15 mouse cellular contexts compared by ENCODE assay signal in the genomic region with DNA sequence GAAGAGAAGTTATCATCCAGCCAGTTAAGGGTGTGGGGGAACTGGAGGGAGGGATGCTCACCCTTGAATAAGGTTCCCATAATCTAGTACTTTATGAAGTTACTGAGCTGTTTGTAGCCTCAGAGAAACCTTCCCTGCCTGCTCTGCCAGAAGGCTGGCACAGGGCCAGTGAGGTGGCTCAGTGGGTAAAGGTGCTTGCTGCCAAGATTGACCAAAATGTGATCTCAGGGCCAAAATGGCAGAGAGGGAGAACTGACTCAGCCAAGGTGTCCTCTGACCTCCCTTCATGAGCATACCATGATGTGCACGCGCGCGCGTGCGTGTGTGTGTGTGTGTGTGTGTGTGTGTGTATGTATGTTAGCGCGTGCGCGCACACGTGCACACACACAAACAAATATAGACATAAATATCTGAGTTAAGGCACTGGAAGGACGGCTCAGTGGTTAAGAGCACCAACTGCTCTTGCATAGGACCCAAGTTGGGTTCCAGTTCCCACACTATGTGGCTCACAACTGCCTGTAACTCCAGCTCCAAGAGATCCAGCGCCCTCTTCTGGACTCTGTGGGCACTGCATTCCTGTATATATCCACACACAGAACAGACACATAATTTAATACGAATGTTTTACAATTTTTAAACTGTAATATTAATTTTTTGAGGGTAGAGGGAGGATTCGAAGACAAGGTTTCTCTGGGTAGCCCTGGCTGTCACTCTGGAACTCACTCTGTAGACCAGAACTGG. TPM values are rescaled to one million over a fixed set of nuclear protein-coding genes. Genes with fewer than 3 reads are reported as not detected.
DNase-seq lines count a peak whose midpoint lies in the region; ATAC-seq and TF ChIP-seq lines count a peak whose summit lies in the region.
"Had no signal": no experiment of that assay in that cellular context is flagged by ENCODE, and none has a peak within 500 bp of the region (broad histone marks: within the 10 kb centered on the region; RNA-seq: fewer than 3 reads in every experiment).

No protein-coding gene starts in this region.

- H3K27ac ChIP-seq in intestine, postnatal 0 days (ENCODE audit: low read depth, low read length) = no peak overlapping the region
- H3K27ac ChIP-seq in intestine, embryonic 15.5 days = no peak overlapping the region
- H3K27ac ChIP-seq in testis, adult 2 months (ENCODE audit: control insufficient read depth, insufficient read depth, low read depth, low read length) = no peak overlapping the region
- no peak overlapping the region for H3K27ac ChIP-seq in stomach, postnatal 0 days (replicated peaks)
- H3K27ac ChIP-seq: limb, embryonic 13.5 days had no signal

- ATAC-seq in intestine, postnatal 0 days = no peak
- ATAC-seq in intestine, embryonic 15.5 days = no peak
- ATAC-seq in stomach, postnatal 0 days (ENCODE audit: low FRiP score, low TSS enrichment) = no peak
- ATAC-seq: Patski had no signal

- H3K4me1 ChIP-seq in intestine, postnatal 0 days (replicated peaks; ENCODE audit: control insufficient read depth, insufficient read depth, low read length) = no peaks in the 10 kb centered on the region
- H3K4me1 ChIP-seq in intestine, embryonic 15.5 days (replicated peaks) = 0 out of 2 replicates have a peak, but pooled peaks cover 5% of the 10 kb centered on the region
- peaks cover 7% of the 10 kb centered on the region for H3K4me1 ChIP-seq in testis, adult 2 months (ENCODE audit: control insufficient read depth, insufficient read depth, low read length)
- H3K4me1 ChIP-seq in stomach, postnatal 0 days (replicated peaks; ENCODE audit: control insufficient read depth, insufficient read depth) = no peaks in the 10 kb centered on the region

- H3K9ac ChIP-seq in intestine, postnatal 0 days (ENCODE audit: low read depth, low read length) = no peak overlapping the region
- no peak overlapping the region for H3K9ac ChIP-seq in intestine, embryonic 15.5 days
- no peak overlapping the region for H3K9ac ChIP-seq in stomach, postnatal 0 days (ENCODE audit: low read length)
- H3K9ac ChIP-seq: limb, embryonic 13.5 days had no signal

- no peak for TF ChIP-seq POLR2A in testis, adult 2 months (IDR thresholded peaks at IDR 0.05; ENCODE audit: control insufficient read depth, low read depth, low read length)

- H3K27me3 ChIP-seq in intestine, postnatal 0 days (replicated peaks; ENCODE audit: control insufficient read depth, insufficient read depth, low read length) = no peaks in the 10 kb centered on the region
- H3K27me3 ChIP-seq in intestine, embryonic 15.5 days (replicated peaks) = no peaks in the 10 kb centered on the region
- no peaks in the 10 kb centered on the region for H3K27me3 ChIP-seq in testis, adult 2 months (ENCODE audit: control insufficient read depth, insufficient read depth, low read length)
- no peaks in the 10 kb centered on the region for H3K27me3 ChIP-seq in stomach, postnatal 0 days (ENCODE audit: control insufficient read depth, insufficient read depth, low read length)
- H3K27me3 ChIP-seq: limb, embryonic 13.5 days; Patski had no signal

- no peak for DNase-seq in testis, postnatal 10 days (ENCODE audit: low spot score)
- DNase-seq in cerebellum, adult 11 months = peak; percentile 56
- DNase-seq in stomach, postnatal 0 days (ENCODE audit: low spot score) = no peak
- DNase-seq in adipocyte (ENCODE audit: low spot score) = no peak
- DNase-seq in kidney, postnatal 4 days = no peak
- DNase-seq: gastrocnemius, postnatal 14 days; heart, postnatal 36 days; thymus, postnatal 14 days had no signal

- H3K4me2 ChIP-seq in intestine, postnatal 0 days (replicated peaks; ENCODE audit: low read depth) = no peak overlapping the region
- no peak overlapping the region for H3K4me2 ChIP-seq in intestine, embryonic 15.5 days (replicated peaks)
- H3K4me2 ChIP-seq in stomach, postnatal 0 days (replicated peaks; ENCODE audit: low read depth) = no peak overlapping the region
- H3K4me2 ChIP-seq: limb, embryonic 13.5 days had no signal

- 89% methylated on average over 15 of the region's 15 CpGs for WGBS in intestine, postnatal 0 days
- WGBS in intestine, embryonic 15.5 days = 92% methylated on average over 15 of the region's 15 CpGs
- WGBS in stomach, postnatal 0 days = 90% methylated on average over 15 of the region's 15 CpGs

- no peak for TF ChIP-seq EP300 in stomach, postnatal 0 days (optimal IDR thresholded peaks at IDR 0.05)

- peak; percentile 53 for TF ChIP-seq CTCF in intestine, postnatal 0 days (IDR thresholded peaks at IDR 0.05; ENCODE audit: low read depth)
- TF ChIP-seq CTCF in testis, adult 2 months (IDR thresholded peaks at IDR 0.05; ENCODE audit: control insufficient read depth, insufficient read depth, insufficient replicate concordance, low read depth, low read length) = peak; percentile 54; the same call in 1 of the 2 replicates
- peak; percentile 45 for TF ChIP-seq CTCF in stomach, postnatal 0 days (IDR thresholded peaks at IDR 0.05; ENCODE audit: low read depth)

- H3K9me3 ChIP-seq in intestine, postnatal 0 days (ENCODE audit: control insufficient read depth) = no peaks in the 10 kb centered on the region
- no peaks in the 10 kb centered on the region for H3K9me3 ChIP-seq in intestine, embryonic 15.5 days
- H3K9me3 ChIP-seq in stomach, postnatal 0 days (ENCODE audit: control insufficient read depth, low read length) = no peaks in the 10 kb centered on the region
- H3K9me3 ChIP-seq: limb, embryonic 13.5 days had no signal

- H3K36me3 ChIP-seq in intestine, postnatal 0 days (ENCODE audit: control insufficient read depth, insufficient read depth) = peaks cover 22% of the 10 kb centered on the region
- H3K36me3 ChIP-seq in intestine, embryonic 15.5 days = peaks cover 14% of the 10 kb centered on the region
- H3K36me3 ChIP-seq in testis, adult 2 months (ENCODE audit: control insufficient read depth, insufficient read depth, low read length) = no peaks in the 10 kb centered on the region
- H3K36me3 ChIP-seq in stomach, postnatal 0 days (ENCODE audit: control insufficient read depth, insufficient read depth, low read length) = 0 out of 2 replicates have a peak, but pooled peaks cover 3% of the 10 kb centered on the region

- H3K4me3 ChIP-seq in intestine, postnatal 0 days (ENCODE audit: low read depth, low read length) = no peak overlapping the region
- no peak overlapping the region for H3K4me3 ChIP-seq in intestine, embryonic 15.5 days (replicated peaks)
- no peak overlapping the region for H3K4me3 ChIP-seq in testis, adult 2 months (ENCODE audit: control insufficient read depth, low read depth, low read length)
- no peak overlapping the region for H3K4me3 ChIP-seq in stomach, postnatal 0 days (ENCODE audit: low read depth, low read length)
- H3K4me3 ChIP-seq: erythroblast, embryonic 14.5 days; limb, embryonic 13.5 days had no signal

RNA-seq across cellular contexts. Expression of a gene that starts 26.1 kb away (rescaled TPM):
- polyA plus RNA-seq in intestine, postnatal 0 days (2015; fragmentation: Nextera tagmentation; extraction: Ambion mirVana) = 2.6 and 3.1 TPM in 2 replicates
- 3.6 and 3.9 TPM in 2 replicates for polyA plus RNA-seq in intestine, embryonic 15.5 days (2015; fragmentation: Nextera tagmentation; extraction: Ambion mirVana)
- polyA plus RNA-seq in testis, adult 2 months (2012; rRNA removed) = 4.2 and 5.7 TPM in 2 replicates
- polyA plus RNA-seq in stomach, postnatal 0 days (2015; fragmentation: Nextera tagmentation; extraction: Ambion mirVana) = 1.0 and 1.1 TPM in 2 replicates

RNA-seq across cellular contexts. Expression of a gene that starts 33.8 kb away (rescaled TPM):
- 0.13 and 0.25 TPM in 2 replicates for polyA plus RNA-seq in intestine, postnatal 0 days (2015; fragmentation: Nextera tagmentation; extraction: Ambion mirVana)
- polyA plus RNA-seq in intestine, embryonic 15.5 days (2015; fragmentation: Nextera tagmentation; extraction: Ambion mirVana) = 0.06 and 0.10 TPM in 2 replicates
- polyA plus RNA-seq in testis, adult 2 months (2012; rRNA removed) = 0.27 and 0.43 TPM in 2 replicates
- 0.07 TPM in 2 replicates for polyA plus RNA-seq in stomach, postnatal 0 days (2015; fragmentation: Nextera tagmentation; extraction: Ambion mirVana)
- polyA plus RNA-seq: erythroblast, embryonic 14.5 days; neural tube, embryonic 14.5 days had no signal

RNA-seq across cellular contexts. Expression of a gene that starts 55.0 kb away (rescaled TPM):
- 88.6 and 93.2 TPM in 2 replicates for polyA plus RNA-seq in intestine, postnatal 0 days (2015; fragmentation: Nextera tagmentation; extraction: Ambion mirVana)
- 245 and 247 TPM in 2 replicates for polyA plus RNA-seq in intestine, embryonic 15.5 days (2015; fragmentation: Nextera tagmentation; extraction: Ambion mirVana)
- 304 and 310 TPM in 2 replicates for polyA plus RNA-seq in testis, adult 2 months (2012; rRNA removed)
- 81.5 and 83.7 TPM in 2 replicates for polyA plus RNA-seq in stomach, postnatal 0 days (2015; fragmentation: Nextera tagmentation; extraction: Ambion mirVana)
